10 mouse cellular contexts compared by ENCODE assay signal in genomic region chr17:30445805-30446441, GRCm38 (mm10).
"Had no signal": no experiment of that assay in that cellular context is flagged by ENCODE, and none has a peak within 500 bp of the region (broad histone marks: within the 10 kb centered on the region; RNA-seq: fewer than 3 reads in every experiment).

No protein-coding gene starts in this region.

- H3K9me3 ChIP-seq: midbrain, embryonic 13.5 days had no signal

- H3K4me3 ChIP-seq: limb, embryonic 13.5 days; midbrain, embryonic 13.5 days had no signal

- H3K27ac ChIP-seq: limb, embryonic 13.5 days; liver, embryonic 14.5 days; midbrain, embryonic 13.5 days; stomach, postnatal 0 days had no signal

- H3K4me2 ChIP-seq: limb, embryonic 13.5 days; midbrain, embryonic 13.5 days had no signal

- H3K27me3 ChIP-seq: limb, embryonic 13.5 days; midbrain, embryonic 13.5 days had no signal

- ATAC-seq: midbrain, embryonic 13.5 days had no signal

- H3K9ac ChIP-seq: limb, embryonic 13.5 days; liver, embryonic 14.5 days; midbrain, embryonic 13.5 days had no signal

- H3K4me1 ChIP-seq: limb, embryonic 13.5 days; midbrain, embryonic 13.5 days had no signal

- DNase-seq: kidney, adult 8-10 months; kidney, postnatal 36 days; left cerebral cortex, postnatal 4 days; lung, adult 18-20 months; thymus, adult 2 months; thymus, postnatal 25 days had no signal
